Mouse (Mus musculus) fibroblast of lung, adult 2 months (primary cell): ENCODE results near the gene Slc6a5.
A peak's percentile ranks its signal among the peaks of the same experiment; 100 is the strongest.

ENCODE experiments used
- DNase-seq: peaks from one replicate; pipeline ENCODE4 v3.0.0-alpha.2; 2011; ENCODE audit warnings: low read depth

Slc6a5 gene

DNA sequence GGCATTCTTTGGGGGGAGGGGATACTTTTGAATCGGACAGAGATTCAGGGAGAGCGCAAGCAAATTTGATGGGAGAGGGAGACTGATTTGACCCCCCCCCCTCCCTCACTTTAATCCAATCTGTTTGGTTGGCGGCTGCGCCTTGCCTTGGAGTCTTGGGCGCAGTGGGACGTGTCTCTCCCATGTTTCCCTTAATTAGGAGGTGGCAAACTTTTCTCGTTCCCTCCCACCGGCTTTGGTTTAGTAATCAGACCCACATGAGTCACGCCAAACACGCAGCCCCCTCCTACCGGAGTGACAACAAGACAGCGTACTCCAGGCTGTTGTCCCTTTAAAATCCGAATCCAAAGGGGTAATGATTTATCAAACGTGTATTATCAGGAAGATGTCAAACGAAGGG is at the start of gene Slc6a5:
Slc6a5 (plus strand) TSS at position 297 of the 400 bp plus-strand sequence.
- DNase-seq: no peak

DNA sequence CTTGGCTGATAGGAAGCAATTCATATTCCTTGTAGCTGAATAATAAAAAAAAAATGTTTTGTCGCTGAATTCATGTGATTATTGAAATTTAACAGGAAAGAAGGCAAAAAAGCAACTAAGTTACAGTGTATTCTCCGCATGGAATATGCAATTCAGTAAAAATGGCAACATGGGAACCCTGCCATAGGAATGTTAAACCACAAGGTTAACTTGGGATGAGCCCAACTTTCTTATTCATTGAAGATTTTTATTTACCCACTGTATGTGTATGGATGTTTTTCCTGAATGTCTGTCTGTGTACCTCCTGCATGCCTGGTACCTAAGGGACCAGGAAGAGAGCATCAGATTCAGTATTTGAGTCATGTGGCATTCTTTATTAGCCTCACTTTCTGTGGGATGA is 48.8 kb upstream of the Slc6a5 start:
- DNase-seq: no peak

DNA sequence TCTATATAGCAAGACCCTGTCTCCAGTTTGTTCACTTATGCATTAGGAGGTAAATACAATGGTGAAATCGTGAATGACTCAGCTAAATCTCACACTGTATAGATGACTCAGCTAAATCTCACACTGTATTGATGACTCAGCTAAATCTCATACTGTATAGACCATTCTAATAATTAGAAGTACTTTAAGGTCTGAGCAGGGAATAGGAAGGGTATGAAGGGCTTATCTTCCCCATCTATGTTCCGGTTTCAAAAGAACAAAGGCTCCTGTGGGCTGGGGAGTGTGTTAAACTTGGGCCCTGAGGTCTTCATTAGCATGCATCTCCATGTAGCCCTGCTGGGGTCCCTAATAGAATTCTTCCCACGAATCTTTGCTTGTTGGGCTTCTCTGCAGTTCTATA is 46.2 kb upstream of the Slc6a5 start:
- no peak for DNase-seq

DNA sequence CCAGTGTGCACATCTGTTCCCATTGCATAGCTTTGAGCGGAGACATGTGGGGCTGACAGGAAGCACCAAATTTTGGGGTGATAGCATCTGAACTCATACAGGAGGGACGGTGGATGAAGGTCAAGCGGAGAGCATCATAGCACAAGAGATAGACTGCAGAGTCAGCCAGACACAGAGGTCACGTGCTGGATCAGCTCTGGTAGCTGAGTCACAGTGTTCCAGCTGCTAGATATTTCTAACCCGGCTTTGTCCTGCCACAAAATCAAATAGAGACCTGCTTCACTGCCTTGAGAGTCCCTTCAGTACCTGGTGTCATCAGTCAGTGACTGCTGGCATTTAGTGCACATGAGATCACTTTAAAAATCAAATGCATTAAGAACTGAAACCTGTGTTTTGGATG is 40.3 kb upstream of the Slc6a5 start:
- no peak for DNase-seq

DNA sequence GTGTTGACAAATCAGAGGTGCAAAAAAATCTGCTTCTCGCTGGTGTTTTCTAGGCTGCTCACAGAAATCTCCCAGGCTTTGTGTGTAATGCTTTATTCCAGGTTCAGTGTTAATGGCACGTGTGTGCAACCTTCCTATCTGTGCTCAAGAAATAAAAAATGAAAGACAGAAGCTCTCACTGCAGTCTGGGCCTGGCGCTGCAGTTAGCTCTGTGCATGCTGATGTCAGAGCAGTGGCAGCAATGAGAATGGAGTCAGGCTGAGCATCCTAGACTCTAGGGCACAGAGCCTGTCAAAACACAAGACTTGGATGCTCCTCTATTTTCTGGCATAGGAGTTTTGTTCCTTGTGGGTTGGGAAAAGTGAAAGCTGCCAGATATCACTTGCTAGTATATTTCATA is 39.7 kb upstream of the Slc6a5 start:
- no peak for DNase-seq

DNA sequence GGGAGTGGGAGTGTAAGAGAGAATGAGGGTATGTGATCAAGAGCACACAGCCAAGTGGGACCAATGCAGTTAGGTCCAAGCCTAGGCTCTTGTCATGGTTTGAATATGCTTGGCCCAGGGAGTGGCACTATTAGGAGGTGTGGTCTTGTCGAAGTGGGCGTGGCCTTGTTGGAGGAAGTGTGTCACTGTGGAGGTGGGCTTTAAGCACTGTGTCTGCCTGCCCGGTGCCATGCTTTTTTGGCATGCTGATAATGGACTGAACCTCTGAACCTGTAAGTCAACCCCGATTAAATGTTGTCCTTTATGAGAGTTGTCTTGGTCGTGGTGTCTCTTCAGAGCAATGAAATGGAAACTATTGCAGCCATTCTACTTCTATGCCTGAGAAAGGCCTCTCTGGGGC is 32.6 kb upstream of the Slc6a5 start:
- DNase-seq: no peak

DNA sequence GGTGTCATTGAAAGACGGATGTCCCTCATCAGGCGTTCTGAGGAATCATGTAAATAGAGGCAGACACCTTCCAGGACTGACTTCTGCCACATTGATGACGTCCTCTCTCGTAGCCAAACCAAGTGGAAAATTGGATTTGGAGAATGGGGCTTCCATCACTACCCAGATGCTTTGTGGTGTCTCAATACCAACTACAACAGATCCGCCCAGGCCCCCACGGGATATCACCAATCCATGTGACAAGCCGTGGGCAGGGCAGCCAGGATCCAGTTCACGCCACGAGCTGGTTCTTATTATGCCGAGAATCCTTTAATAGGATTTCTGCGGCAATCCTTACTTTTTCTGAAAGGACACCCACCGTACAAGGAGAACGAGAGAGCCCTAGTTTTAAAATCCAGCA is 30.9 kb upstream of the Slc6a5 start:
- DNase-seq: no peak

DNA sequence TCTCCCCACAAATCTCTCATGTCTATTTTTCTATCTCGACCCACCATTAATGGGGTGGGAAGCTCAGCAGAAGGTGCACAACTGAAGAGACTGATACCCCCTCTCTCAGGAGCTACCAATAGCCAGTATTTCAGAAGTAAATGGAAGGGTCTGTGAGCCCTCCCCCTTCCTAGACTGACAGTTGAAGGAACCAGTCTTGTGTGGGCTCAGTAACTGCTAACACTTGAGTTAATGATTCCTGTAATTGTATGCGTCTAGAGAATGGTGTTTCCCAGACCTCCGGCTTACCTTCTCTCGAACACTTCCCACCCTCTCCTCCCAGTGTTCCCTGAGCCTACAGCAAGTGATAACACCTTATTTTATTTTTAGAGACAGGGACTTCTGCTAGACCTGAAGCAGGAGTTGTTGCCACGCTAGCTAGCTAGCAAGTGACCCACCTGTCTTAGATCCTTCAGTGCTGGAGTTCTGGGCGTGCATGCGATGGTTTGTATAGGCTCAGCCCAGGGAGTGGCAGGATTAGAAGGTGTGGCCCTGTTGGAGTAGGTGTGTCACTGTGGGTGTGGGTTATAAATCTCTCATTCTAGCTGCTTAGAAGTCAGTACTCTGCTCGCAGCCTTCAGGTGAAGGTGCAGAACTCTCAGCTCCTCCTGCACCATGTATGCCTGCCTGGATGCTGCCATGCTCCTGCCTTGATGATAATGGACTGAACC is 29.8 kb upstream of the Slc6a5 start:
- DNase-seq: no peak

DNA sequence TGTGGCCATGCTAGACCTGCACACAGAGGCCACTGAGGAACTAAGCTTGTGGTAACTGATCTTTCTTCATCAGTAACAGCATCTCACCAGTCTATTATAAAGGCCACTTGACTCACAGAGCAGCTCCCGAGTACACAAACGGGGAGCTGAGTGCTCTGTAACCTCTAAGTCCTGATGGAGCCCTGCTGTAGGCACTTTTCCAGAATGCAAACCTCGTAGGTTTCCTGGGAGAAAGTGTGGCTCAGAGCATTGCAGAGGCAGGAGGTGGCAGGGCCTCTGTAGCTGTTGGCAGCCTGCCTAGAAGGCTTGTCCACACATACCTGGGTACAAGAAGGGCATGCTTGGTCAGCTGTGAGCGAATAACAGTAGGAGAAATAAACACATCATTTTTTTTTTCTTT is 27.7 kb upstream of the Slc6a5 start:
- DNase-seq: peak; percentile 44

DNA sequence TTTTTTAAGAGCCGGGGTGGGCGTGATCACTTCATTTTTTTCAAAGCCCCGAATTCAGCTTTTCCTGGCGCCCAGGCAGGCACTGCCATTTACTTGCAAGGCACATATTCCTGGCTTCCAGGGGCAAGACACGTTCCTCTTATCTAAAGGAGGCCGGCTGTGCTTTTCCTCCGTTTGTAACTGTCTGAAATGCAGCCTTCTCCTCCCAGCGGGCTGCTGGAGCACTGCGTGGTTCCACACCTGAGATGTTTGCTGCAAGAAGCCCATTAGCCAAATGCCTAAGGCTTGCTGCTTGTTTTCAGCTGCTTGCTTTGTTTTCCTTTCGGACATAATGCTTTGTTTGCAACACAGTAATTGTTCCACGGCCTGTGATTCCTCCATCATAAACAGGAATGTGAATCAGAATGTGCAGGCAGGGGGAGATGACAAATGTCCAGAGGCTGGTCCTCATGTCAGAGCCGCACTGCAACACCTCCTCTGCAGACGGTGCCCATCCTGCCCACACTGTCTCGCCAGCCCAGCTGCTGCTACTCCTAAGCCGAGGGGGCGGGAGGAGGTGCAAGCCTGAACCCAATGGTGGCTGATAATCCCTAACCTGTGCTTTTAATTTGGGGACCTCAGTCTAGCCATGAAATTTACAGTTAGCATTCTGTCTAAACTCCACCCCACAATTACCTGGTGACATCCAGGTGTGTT is 27.1 kb upstream of the Slc6a5 start:
- no peak for DNase-seq

DNA sequence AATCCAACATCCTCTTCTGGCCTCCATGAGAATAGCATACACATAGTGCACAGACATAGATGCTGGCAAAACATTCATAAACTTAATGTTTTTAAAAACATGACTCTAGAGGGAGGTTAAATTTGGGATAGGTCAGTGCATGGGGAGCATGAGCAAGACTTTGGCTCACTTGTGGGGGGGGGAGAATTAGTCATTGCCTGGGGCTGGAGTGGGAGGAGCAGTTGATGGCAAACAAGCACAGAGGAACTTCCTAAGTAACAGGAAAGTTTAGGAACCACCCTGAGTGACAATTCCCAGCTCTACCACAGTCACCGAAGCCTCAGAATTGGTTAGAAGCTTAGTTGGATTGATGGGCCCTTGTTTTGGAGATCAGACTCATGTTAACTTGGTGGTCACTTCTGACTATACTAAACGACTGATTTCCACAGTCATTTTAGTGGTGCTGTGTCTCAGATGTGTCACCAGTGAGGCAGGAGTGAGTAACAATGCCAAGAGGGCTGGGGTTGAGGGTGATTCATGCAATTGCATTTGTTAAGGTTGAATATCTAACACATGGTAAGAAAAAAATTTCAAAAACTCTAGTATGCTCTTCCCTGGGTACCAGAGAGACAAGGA is 22.1 kb upstream of the Slc6a5 start:
- DNase-seq: peak; percentile 57

DNA sequence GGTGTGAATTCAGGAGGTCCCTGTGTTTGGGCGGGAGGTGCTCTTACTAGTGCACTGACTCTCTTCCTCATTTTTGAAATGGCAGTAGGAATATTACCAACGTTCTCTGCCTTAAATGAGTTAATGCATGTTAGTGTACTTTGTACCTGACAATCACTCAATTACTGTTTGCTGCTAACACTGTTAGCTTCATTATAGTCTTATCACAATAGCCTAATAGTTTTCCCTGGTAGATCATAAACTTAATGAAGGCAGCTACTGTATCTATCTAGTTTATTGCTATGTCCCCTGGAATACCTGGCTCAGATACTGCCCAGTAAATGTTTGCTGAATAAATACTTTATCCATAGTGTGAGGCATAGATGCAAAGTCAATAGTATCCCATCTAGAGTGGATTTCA is 15.2 kb upstream of the Slc6a5 start:
- DNase-seq: no peak

DNA sequence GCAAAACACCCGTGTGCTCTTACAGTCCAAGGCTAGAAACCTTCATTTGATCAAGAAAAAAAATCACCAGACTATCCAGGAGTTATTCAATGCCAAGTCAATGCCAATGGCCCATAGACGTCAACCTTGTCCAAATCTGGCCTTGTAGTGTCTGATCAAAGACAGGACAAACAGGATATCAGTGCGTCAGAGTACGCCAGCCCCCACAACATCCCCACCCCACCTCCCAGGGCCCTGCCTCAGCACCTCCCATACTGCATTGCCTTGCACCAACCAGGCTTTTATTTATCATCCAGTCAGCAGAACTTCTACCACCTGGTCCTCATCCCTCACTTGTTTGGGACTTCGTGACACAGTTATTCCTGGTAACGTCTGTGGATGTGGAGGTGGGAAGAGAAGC is 14.7 kb upstream of the Slc6a5 start:
- DNase-seq: no peak

DNA sequence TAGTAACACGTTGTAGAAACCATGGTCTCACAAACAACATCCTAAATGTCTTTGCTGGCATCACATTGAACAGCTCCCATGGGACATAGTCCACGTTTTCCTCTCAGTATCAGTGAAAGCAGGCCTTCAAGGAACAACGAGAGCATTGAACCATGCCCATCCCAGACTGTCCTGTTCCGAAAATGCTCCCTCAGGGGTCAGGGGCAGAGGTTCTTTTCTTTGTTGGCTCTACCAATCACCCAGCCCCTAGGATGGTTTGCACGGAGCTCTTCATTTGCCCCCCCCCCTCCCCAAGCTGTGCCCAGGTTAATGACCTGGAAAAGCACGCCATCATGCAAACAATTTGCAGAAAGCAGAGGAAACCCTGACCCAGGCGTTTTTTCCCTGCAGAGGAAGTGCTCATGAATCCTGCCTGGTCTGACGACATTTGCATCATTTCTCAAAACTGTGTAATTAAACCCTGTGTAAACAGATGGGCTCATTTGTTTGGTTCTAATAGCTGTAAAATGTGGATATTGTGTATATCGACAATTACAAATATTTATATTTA is 7.9 kb upstream of the Slc6a5 start:
- DNase-seq: no peak

DNA sequence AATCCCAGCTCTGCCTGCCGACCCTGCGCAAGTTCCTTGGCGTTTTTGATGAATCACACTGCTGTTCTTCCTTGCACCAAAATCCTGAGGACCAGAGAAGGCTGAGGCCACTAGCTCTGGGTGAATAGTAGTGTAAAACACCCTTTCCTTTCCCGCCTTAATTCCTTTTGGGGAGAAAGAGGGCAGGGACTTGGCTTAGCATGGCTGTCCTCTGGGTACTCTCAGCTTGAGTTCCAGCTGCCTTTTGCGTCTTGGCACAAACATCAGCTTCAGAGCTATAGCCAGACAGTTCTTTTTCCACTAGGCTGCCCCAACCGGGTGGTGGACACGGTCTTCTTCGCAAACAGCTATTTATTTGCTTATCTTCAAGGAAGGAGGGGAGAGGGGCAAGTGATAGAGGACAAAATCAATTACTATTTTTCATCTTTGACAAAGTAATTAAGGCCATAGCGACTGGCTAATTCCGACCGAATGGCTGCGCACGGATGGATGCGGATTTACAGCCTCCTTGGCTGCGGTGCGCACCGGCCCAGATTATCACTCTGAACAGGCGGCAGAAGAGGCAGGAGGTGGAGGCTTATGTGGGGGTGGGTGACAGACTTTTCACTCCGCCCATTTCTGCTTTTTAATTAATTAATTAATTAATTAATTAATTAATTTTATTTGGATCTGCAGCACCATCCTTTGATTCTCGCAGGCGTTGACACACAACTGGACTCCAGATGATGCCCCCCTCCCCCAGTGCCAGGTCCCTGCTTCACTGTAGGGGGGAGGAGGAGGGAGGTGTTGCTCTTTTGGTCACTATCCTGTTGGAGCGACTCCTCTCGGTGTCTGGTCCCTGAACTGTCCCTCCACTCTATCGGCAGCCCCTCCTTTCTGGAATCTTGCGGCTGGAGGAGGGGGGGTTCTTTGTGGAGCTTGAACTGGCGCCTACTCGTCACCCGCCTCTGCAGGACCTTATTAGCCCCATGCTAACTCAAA is 2.5 kb upstream of the Slc6a5 start:
- DNase-seq: no peak

DNA sequence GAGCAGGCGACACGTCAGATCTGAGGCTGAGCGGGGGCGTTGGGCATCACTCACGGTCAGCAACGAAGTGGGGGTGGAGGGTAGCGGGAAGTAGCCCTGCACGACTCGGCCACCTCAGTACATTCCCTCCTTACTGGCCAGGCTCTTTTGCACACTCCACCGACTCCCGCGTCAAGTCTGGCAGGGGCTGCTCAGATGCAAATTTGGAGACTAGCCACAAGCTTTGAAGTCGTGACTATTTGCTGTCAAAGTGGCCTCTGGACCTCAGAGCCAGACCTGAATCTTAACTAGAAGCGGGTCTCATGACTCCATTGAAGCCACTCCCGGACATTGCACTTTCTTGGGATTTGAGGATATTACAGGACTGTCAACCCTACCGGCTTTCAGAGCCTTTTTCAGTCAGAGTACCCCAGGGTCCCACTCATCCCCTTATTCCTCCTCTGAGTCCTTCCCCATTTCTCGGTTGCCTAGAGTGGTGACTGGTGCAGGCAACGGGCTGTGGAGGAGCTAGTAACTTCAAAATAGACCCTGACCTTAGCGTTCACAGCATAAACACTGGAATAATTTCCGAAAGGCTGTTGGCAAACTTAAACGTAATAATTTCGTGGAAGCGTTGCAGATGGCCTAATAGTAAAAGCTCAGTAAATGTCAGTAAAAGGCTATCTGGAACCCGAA is 1.6 kb upstream of the Slc6a5 start:
- no peak for DNase-seq

DNA sequence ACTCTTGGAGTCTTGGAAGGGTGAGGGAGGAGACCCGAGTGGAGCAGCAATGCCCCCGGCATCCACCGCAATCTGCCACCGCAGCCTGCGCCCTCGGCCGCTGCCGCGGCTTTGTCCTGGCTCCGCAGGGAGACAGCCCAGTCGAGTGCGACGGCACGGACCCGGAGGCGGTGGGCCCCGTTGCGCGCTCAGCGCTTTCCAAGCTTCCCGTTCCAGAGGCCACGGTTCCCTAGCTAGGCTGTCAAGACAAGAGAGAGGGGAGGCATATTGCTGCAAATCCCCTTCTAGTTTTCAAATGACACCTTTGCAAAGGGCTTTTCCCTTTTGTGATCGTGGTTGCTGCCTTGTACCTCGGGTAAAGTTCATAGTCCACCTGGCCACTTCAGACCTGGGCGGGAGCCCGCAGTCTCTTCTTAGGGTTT is 945 bp upstream of the Slc6a5 start:
- no peak for DNase-seq

DNA sequence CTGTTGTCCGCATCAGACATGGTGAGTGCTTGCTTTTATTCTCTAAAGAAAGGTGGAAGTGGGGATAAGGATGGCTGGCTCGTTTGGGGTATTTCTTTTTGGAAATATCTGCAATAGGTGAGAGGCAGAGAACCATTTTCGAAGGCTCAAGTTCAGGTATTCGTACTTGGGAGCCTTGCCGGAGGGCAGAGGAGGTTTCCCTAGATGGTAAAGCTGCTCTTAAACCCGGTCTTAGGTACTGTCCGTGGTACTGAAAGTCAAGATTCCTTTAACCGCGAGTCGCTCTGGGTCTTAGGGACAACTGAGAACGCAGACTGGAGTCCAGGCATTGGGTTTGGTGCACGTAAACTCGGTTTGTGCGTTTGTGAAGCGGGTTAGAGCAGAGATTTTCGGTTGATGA is 415 bp downstream of the Slc6a5 start:
- DNase-seq: no peak

DNA sequence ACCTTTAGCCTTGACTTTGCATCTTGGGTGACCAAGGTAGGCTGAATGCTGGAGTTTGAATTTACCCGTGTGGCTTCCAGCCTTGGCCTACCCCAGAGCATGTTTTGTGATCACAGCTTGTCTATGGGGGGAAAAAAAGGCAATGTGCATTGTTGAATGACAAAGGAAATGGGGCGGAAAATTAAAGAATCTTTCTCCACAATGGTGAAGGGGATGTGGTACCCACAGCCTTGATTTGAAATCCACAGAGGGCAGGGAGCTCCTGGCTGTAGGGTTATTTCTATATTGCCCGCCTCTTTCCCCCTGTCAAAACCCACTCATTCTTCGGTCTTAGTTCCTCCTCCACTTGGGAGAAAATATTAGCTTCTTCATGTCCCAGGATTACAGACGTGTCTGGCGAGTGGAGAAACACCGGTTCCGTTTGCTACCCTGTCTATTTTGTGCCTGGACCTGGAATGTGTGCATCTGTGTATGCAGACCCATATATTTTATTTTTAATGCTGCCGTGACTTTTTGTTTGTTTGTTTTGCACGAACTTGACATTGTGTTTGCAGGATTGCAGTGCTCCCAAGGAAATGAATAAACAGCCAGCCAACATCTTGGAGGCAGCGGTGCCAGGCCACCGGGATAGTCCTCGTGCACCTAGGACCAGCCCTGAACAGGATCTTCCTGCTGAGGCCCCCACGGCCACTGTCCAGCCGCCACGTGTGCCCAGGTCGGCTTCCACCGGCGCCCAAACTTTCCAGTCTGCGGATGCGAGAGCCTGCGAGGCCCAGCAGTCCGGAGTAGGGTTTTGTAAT is 1.4 kb downstream of the Slc6a5 start:
- DNase-seq: no peak

DNA sequence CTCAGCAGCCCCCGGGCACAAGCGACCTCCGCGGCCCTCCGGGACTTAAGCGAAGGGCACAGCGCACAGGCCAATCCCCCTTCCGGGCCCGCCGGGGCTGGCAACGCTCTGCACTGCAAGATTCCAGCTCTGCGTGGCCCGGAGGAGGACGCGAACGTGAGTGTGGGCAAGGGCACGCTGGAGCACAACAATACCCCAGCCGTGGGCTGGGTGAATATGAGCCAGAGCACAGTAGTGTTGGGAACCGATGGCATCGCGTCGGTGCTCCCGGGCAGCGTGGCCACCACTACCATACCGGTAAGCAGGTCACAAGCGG is 2.0 kb downstream of the Slc6a5 start:
- no peak for DNase-seq

DNA sequence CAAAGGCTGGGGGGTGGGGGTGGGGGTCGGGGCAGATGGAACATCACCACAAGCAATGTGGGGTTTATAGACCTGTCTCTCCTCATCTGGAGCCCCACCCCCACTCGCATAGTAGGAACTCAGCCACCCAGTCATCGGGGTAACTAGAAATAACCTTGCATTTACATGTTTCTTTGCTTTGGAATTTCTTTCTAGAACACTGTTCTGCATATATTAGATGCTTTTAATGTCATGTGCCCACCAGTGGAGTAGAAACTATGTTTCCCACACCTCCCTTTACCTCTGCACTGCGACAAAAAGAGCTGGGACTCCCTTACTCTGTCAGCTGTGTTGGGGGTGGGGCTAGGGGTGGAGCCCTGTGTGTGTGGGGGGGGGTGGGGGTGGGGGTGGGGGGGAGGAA is 3.2 kb downstream of the Slc6a5 start:
- DNase-seq: no peak
